Mouse (Mus musculus) hindbrain, embryonic 11.5 days (tissue): Measurements from ENCODE around the gene Cog6. TPM values are rescaled to one million over a fixed set of nuclear protein-coding genes. Genes with fewer than 3 reads are reported as not detected.

ENCODE experiments used
- ATAC-seq: fragments of 200-750 bp; cut with Nextera tagmentation; 2 replicates; pipeline ENCODE4 v1.8.0; 2017; ENCODE audit warnings: mild to moderate bottlenecking, moderate TSS enrichment, moderate library complexity; ENCODE audit not compliant: low FRiP score
- DNase-seq: peaks from one replicate; pipeline ENCODE4 v3.0.0-alpha.2; 2015; ENCODE audit warnings: low spot score
- H3K27ac ChIP-seq: fragments of 300-500 bp; sonication (generic); 2 replicates; pipeline ENCODE4 v1.5.1; 2014; ENCODE audit warnings: mild to moderate bottlenecking, low read depth, low read length
- H3K27me3 ChIP-seq: fragments of 300-500 bp; sonication (generic); 2 replicates; pipeline ENCODE4 v1.6.1; 2014; ENCODE audit warnings: mild to moderate bottlenecking, low read length, moderate library complexity, mixed read lengths; ENCODE audit not compliant: control insufficient read depth, insufficient read depth
- H3K36me3 ChIP-seq: fragments of 300-500 bp; sonication (generic); 2 replicates; pipeline ENCODE4 v1.6.1; 2014; ENCODE audit warnings: mild to moderate bottlenecking, low read length, moderate library complexity, mixed read lengths; ENCODE audit not compliant: control insufficient read depth, insufficient read depth
- H3K4me1 ChIP-seq: fragments of 300-500 bp; sonication (generic); replicated peaks from 2 replicates; pipeline ENCODE4 v1.6.1; 2014; ENCODE audit warnings: low read length, mixed read lengths; ENCODE audit not compliant: control insufficient read depth, insufficient read depth
- H3K4me2 ChIP-seq: fragments of 300-500 bp; sonication (generic); replicated peaks from 2 replicates; pipeline ENCODE4 v1.6.1; 2014; ENCODE audit warnings: mild to moderate bottlenecking, low read depth, low read length
- H3K4me3 ChIP-seq: fragments of 300-500 bp; sonication (generic); 2 replicates; pipeline ENCODE4 v1.5.1; 2014; ENCODE audit warnings: low read depth, low read length
- H3K9ac ChIP-seq: fragments of 300-500 bp; sonication (generic); 2 replicates; pipeline ENCODE4 v1.6.1; 2014; ENCODE audit warnings: low read depth, low read length
- H3K9me3 ChIP-seq: fragments of 300-500 bp; sonication (generic); 2 replicates; pipeline ENCODE4 v1.6.1; 2016; ENCODE audit warnings: low read length; ENCODE audit not compliant: control insufficient read depth
- WGBS: fragments of 180-500 bp; shearing (Covaris S2); extraction: QIAGEN DNeasy Blood & Tissue Kit; methylation state at CpG from one replicate; pipeline ENCODE4 v1.1.7; 2014; 5-methylcytosine and 5-hydroxymethylcytosine counted together
- polyA plus RNA-seq: library from polyadenylated mRNA; unstranded; fragments of >200 nt; fragmentation: Nextera tagmentation; extraction: Ambion mirVana; gene quantifications from 2 replicates; pipeline ENCODE4 v1.2.1, GENCODE M21; 2014

The Cog6 gene
- polyA plus RNA-seq, result 52.1 and 56.5 TPM in 2 replicates

GRCm38 (mm10) chr3:53016436-53017340 lies at the start of gene Cog6:
Gene Cog6 (minus strand): TSS chr3:53017237.
- Histone ChIP-seq H3K4me1 (0 out of 2 replicates have a peak, but pooled peaks cover 2% of the 10 kb centered on the region), H3K4me2 (peak within 1 kb of the TSS; percentile 68), H3K4me3 (peak within 1 kb of the TSS; percentile 80), H3K9ac (peak within 1 kb of the TSS; percentile 80), H3K9me3 (no peaks in the 10 kb centered on the region), H3K27ac (peak within 1 kb of the TSS; percentile 39; the same call in 1 of the 2 replicates), H3K27me3 (no peaks in the 10 kb centered on the region), H3K36me3 (0 out of 2 replicates have a peak, but pooled peaks cover 2% of the 10 kb centered on the region)
- DNase-seq (peak; percentile 96), ATAC-seq (peak; percentile 95)
- WGBS, result 6% methylated on average over 52 of the region's 53 CpGs

DNA sequence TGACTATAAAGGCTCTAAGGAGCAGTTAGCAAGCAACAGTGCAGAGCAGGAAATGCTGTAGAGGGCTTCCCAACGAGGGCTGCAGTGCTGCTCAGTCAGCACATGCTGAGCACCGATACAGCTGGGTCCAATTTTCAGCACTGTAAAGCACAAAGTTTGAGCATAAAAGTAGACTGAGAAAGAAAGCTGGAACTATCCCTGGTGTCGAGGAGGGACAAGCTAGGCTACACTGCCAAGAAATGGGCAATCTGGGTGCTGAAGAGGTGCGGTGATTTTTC lies 49.0 kb upstream of the Cog6 start:
- Histone ChIP-seq H3K9ac (no peak overlapping the region), H3K9me3 (no peaks in the 10 kb centered on the region), H3K4me3 (no peak overlapping the region), H3K27me3 (no peaks in the 10 kb centered on the region), H3K36me3 (no peaks in the 10 kb centered on the region), H3K27ac (no peak overlapping the region), H3K4me1 (no peaks in the 10 kb centered on the region), H3K4me2 (no peak overlapping the region)
- DNase-seq (no peak), ATAC-seq (no peak)
- WGBS, result 73% methylated on average over 4 of the region's 4 CpGs

DNA sequence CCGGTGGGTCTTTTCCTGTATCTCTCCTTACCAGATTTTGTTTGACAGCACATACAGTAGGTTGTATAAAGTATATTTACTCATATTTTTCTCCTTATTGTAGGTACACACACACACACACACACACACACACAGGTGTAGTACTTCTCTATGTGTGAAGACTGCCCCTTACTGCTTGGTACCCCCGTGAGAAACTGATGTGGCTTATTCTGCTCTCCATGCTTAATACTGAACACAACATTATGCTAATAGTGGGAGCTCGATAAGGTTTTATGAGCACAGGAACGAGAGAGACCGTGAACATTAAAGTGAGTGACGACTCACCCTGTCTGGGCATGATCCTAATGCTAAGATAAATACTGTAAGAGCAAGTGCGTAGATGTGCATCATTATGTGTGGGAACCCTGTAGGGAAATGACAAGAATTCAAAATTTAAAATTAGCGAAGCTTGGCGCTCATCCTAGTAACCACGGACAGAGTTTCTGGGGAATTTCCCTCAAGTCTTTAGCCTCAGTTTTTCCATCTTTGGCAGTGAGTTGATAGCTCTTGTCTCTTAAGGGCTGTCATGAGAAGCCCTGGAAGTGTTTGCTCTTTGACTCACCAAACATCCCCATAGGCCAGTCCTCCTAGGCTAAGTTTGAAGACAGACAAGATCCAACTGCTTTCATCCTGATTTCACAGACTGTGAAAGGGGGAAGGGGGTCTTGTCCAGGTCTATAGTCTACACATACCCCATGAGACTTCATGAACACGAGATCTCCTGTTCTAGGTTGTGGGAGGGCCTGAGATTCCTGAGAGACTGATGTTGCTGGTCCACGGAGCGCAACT lies 48.4 kb upstream of the Cog6 start:
- no peaks in the 10 kb centered on the region for H3K9me3 ChIP-seq
- no peak overlapping the region for H3K9ac ChIP-seq
- H3K27me3 ChIP-seq, result no peaks in the 10 kb centered on the region
- no peak overlapping the region for H3K4me3 ChIP-seq
- H3K36me3 ChIP-seq, result no peaks in the 10 kb centered on the region
- H3K4me2 ChIP-seq, result no peak overlapping the region
- ATAC-seq (no peak), DNase-seq (no peak)
- no peaks in the 10 kb centered on the region for H3K4me1 ChIP-seq
- H3K27ac ChIP-seq, result no peak overlapping the region
- 79% methylated on average over 13 of the region's 13 CpGs for WGBS

GRCm38 (mm10) chr3:53063423-53064147 lies 46.5 kb upstream of the Cog6 start:
- DNase-seq (no peak), ATAC-seq (no peak)
- Histone ChIP-seq H3K9ac (no peak overlapping the region), H3K27ac (no peak overlapping the region), H3K4me3 (no peak overlapping the region), H3K9me3 (no peaks in the 10 kb centered on the region), H3K36me3 (no peaks in the 10 kb centered on the region), H3K4me1 (no peaks in the 10 kb centered on the region), H3K4me2 (no peak overlapping the region), H3K27me3 (no peaks in the 10 kb centered on the region)
- WGBS, result 70% methylated on average over 13 of the region's 13 CpGs

- Histone ChIP-seq H3K9ac (no peak overlapping the region), H3K9me3 (no peaks in the 10 kb centered on the region), H3K36me3 (no peaks in the 10 kb centered on the region), H3K27ac (no peak overlapping the region), H3K4me3 (no peak overlapping the region), H3K4me1 (no peaks in the 10 kb centered on the region), H3K27me3 (no peaks in the 10 kb centered on the region), H3K4me2 (no peak overlapping the region)
- DNase-seq, result no peak
- ATAC-seq, result no peak
- 81% methylated on average over 2 of the region's 2 CpGs for whole genome bisulfite sequencing
These were observed 42.9 kb upstream of the Cog6 start for GRCm38 (mm10) chr3:53059959-53060358.

GRCm38 (mm10) chr3:53056430-53056829 lies 39.4 kb upstream of the Cog6 start:
- no peak overlapping the region for H3K4me2 ChIP-seq
- H3K9me3 ChIP-seq, result no peaks in the 10 kb centered on the region
- DNase-seq (no peak), ATAC-seq (no peak)
- no peak overlapping the region for H3K9ac ChIP-seq
- no peaks in the 10 kb centered on the region for H3K36me3 ChIP-seq
- no peaks in the 10 kb centered on the region for H3K4me1 ChIP-seq
- no peak overlapping the region for H3K27ac ChIP-seq
- H3K4me3 ChIP-seq, result no peak overlapping the region
- no peaks in the 10 kb centered on the region for H3K27me3 ChIP-seq
- WGBS, result 85% methylated on average over 10 of the region's 10 CpGs

GRCm38 (mm10) chr3:53052385-53052784 lies 35.3 kb upstream of the Cog6 start:
- Histone ChIP-seq H3K27ac (no peak overlapping the region), H3K4me3 (no peak overlapping the region), H3K27me3 (no peaks in the 10 kb centered on the region), H3K4me1 (no peaks in the 10 kb centered on the region), H3K9ac (no peak overlapping the region), H3K4me2 (no peak overlapping the region), H3K9me3 (no peaks in the 10 kb centered on the region), H3K36me3 (no peaks in the 10 kb centered on the region)
- ATAC-seq (no peak), DNase-seq (no peak)
- 36% methylated on average over 8 of the region's 8 CpGs for WGBS

GRCm38 (mm10) chr3:53046371-53046770 lies 29.3 kb upstream of the Cog6 start:
- no peaks in the 10 kb centered on the region for H3K9me3 ChIP-seq
- H3K27ac ChIP-seq, result no peak overlapping the region
- ATAC-seq, result no peak
- no peak for DNase-seq
- 0 out of 2 replicates have a peak, but pooled peaks cover 2% of the 10 kb centered on the region for H3K4me1 ChIP-seq
- no peaks in the 10 kb centered on the region for H3K27me3 ChIP-seq
- H3K4me2 ChIP-seq, result no peak overlapping the region
- H3K36me3 ChIP-seq, result no peaks in the 10 kb centered on the region
- H3K9ac ChIP-seq, result no peak overlapping the region
- whole genome bisulfite sequencing, result 77% methylated on average over 6 of the region's 6 CpGs
- no peak overlapping the region for H3K4me3 ChIP-seq
